Mouse (Mus musculus) skeletal muscle tissue, postnatal 0 days (tissue): ENCODE data around the gene Olfr1385. TPM values are rescaled to one million over a fixed set of nuclear protein-coding genes. Genes with fewer than 3 reads are reported as not detected.

Source experiments
- polyA plus RNA-seq: library from polyadenylated mRNA; unstranded; fragments of >200 nt; fragmentation: Nextera tagmentation; extraction: Ambion mirVana; gene quantifications from 2 replicates; pipeline ENCODE4 v1.2.1, GENCODE M21; 2015

The Olfr1385 gene
- not detected in 2 replicates for polyA plus RNA-seq

DNA sequence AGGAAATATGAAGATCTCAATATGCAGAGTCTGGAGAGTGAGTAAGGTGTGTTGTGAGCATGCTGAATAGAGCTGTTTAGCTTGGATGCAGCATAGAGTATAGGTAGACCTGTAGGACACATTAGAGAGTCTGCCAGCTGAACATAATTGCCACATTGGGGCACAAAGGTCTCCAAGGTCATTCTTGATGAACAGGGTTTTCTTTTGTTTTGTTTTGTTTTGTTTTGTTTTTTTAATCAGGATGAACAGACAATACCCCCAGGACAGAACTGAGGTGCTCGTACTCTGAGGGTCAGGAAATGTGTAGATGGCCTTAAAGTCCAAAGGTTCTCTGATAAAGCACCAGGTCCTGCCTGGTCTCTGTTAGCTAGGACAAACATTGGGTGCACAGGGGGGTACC, at the start of gene Olfr1385:
TSS of gene Olfr1385 (plus strand) at position 301 of the 400 bp plus-strand sequence.

DNA sequence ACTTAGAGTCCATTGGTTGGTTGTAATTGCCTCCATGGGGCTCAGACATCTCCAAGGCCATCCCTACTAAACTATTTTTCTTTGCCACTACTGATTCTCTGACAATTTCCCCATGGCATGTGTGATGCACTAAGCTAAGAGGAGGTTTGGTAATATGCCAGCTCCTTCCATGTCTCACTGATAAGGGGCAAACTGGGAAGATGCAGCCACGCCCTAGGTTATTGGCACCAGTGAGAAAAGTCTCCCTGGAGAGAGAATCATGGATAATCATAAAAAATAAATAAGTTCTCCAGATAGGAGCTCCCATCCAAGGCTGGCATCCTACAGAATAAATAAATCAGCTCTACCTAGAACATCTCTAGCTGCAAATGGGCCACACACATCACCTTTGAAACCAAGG, 33.8 kb upstream of the Olfr1385 start, which contains the start of gene Olfr1387:
TSS of gene Olfr1387 (plus strand) at position 301 of the 400 bp plus-strand sequence.

DNA sequence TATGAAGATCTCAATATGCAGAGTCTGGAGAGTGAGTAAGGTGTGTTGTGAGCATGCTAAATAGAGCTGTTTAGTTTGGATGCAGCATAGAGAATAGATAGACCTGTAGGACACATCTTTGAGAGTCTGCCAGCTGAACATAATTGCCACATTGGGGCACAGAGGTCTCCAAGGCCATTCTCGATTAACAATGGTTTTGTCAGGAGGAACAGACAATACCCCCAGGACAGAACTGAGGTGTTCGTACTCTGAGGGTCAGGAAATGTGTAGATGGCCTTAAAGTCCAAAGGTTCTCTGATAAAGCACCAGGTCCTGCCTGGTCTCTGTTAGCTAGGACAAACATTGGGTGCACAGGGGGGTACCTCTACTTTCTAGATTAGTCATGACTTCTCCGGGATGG, 24.1 kb upstream of the Olfr1385 start, which contains the start of gene Olfr1386:
TSS of gene Olfr1386 (plus strand) at position 301 of the 400 bp plus-strand sequence.

DNA sequence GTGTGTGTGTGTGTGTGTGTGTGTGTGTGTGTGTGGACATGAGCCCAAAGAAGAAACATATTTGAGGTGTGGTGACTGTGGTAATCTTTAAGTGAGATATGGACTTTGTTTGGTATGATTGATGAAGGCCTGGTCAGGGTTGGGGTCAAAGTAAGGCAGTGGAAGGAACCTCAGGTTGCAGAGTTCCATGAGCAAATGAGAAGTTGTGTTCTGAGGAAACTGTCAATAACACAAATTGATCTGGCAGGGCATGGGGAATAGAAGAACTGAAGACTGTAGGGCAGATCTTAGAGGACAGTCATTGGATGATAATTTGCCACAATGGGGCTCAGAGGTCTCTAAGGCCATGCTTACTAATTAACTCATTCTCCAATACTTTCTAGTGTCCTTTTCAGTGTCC, 30.5 kb downstream of the Olfr1385 start, which contains the start of gene Olfr1383:
TSS of gene Olfr1383 (plus strand) at position 301 of the 400 bp plus-strand sequence.

DNA sequence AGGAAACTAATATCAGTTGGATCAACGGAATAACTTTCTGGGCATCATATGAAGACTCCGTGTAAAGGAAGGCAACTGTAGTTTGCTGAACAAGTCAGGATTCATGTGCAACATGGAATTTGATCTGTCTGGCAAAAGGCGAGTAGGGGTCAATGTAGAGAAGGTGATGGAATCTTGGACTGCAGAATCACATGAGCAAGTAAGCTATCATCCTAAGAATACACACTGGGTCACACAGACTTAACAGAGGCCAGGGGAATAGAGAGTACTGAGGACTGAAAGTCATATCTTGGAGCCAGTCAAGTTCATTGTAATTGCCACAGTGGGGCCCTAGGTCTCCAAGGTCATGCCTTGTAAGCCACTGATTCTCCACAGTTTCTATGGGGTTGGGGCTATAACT, 39.1 kb downstream of the Olfr1385 start, which contains the start of gene Olfr1382:
TSS of gene Olfr1382 (plus strand) at position 301 of the 400 bp plus-strand sequence.

DNA sequence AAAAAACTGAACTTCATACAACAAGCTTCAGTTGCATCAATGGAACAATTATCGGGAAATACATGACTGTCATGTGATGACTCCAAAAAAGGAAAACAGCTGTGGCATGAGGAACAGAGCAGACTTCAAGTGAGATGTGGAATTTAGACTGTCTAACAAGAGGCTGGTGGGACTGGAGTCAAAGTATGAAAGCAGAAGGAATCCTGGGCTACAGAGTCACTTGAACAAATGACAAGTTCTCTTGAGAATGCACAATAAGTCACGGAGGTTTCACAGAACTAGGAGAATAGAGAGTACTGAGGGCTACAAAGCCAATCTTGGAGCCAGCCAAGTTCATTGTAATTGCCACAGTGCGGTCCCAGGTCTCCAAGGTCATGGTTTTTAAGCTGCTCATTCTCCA, 54.3 kb downstream of the Olfr1385 start, which contains the start of gene Olfr1381:
TSS of gene Olfr1381 (plus strand) at position 301 of the 400 bp plus-strand sequence.

Other genes starting within 250 kb of the Olfr1385 start
- 37.9 and 43.1 TPM in 2 replicates for gene Mgat1, start 244.9 kb upstream of the Olfr1385 start, polyA plus RNA-seq
- 0.09 TPM in 1 of 2 replicates, not detected in the other for gene Olfr1393, start 210.8 kb upstream of the Olfr1385 start, polyA plus RNA-seq
- gene Olfr1392, start 203.8 kb upstream of the Olfr1385 start, polyA plus RNA-seq: not detected in 2 replicates
- not detected in 2 replicates for gene Olfr10, start 184.3 kb upstream of the Olfr1385 start, polyA plus RNA-seq
- gene Olfr1391, start 166.3 kb upstream of the Olfr1385 start, polyA plus RNA-seq: not detected in 2 replicates
- not detected in 2 replicates for gene Olfr1390, start 153.9 kb upstream of the Olfr1385 start, polyA plus RNA-seq
- gene Olfr1389, start 66.0 kb upstream of the Olfr1385 start, polyA plus RNA-seq: not detected in 2 replicates
- gene Olfr1388, start 52.4 kb upstream of the Olfr1385 start, polyA plus RNA-seq: not detected in 2 replicates
- gene Olfr1387, start 33.7 kb upstream of the Olfr1385 start, polyA plus RNA-seq: not detected in 2 replicates
- not detected in 2 replicates for gene Olfr1386, start 24.0 kb upstream of the Olfr1385 start, polyA plus RNA-seq
- not detected in 2 replicates for gene Olfr1384, start 17.7 kb downstream of the Olfr1385 start, polyA plus RNA-seq
- not detected in 2 replicates for gene Olfr1383, start 30.6 kb downstream of the Olfr1385 start, polyA plus RNA-seq
- gene Olfr1382, start 39.2 kb downstream of the Olfr1385 start, polyA plus RNA-seq: not detected in 2 replicates
- not detected in 2 replicates for gene Olfr1381, start 54.4 kb downstream of the Olfr1385 start, polyA plus RNA-seq
- gene Olfr1380, start 67.8 kb downstream of the Olfr1385 start, polyA plus RNA-seq: not detected in 2 replicates
- gene Flt4, start 120.2 kb downstream of the Olfr1385 start, polyA plus RNA-seq: 1.8 TPM in 2 replicates
- gene Scgb3a1, start 174.5 kb downstream of the Olfr1385 start, polyA plus RNA-seq: 0.30 TPM in 1 of 2 replicates, not detected in the other
- gene Cnot6, start 223.7 kb downstream of the Olfr1385 start, polyA plus RNA-seq: 15.1 and 19.8 TPM in 2 replicates